Mouse (Mus musculus) intestine, embryonic 14.5 days (tissue): ENCODE measurements at regions not wholly inside any gene's neighbourhood (a gene's known extent, or its start where the extent isn't known, plus 50 kb on each side); places are given as distances from the start of the nearest gene placed in this dataset.

Source experiments
- ATAC-seq: fragments of 200-750 bp; cut with Nextera tagmentation; replicated peaks from 2 replicates; pipeline ENCODE4 v1.8.0; 2017; ENCODE audit warnings: low read depth, moderate number of reproducible peaks, moderate TSS enrichment, moderate library complexity; ENCODE audit not compliant: low FRiP score, low TSS enrichment
- DNase-seq: peaks from one replicate; pipeline ENCODE4 v3.0.0-alpha.2; 2018; ENCODE audit warnings: low spot score
- H3K27ac ChIP-seq: fragments of 300-500 bp; sonication (generic); 2 replicates; pipeline ENCODE4 v1.5.1; 2014; ENCODE audit warnings: low read depth, mild to moderate bottlenecking, control low read depth
- H3K27me3 ChIP-seq: fragments of 300-500 bp; sonication (generic); replicated peaks from 2 replicates; pipeline ENCODE4 v1.6.1; 2014; ENCODE audit warnings: low read length, control low read depth; ENCODE audit not compliant: control insufficient read depth, insufficient read depth
- H3K36me3 ChIP-seq: fragments of 300-500 bp; sonication (generic); 2 replicates; pipeline ENCODE4 v1.6.1; 2014; ENCODE audit warnings: low read length, control low read depth; ENCODE audit not compliant: control insufficient read depth, insufficient read depth
- H3K4me1 ChIP-seq: fragments of 300-500 bp; sonication (generic); replicated peaks from 2 replicates; pipeline ENCODE4 v1.6.1; 2014; ENCODE audit warnings: low read length, control low read depth, mixed read lengths; ENCODE audit not compliant: control insufficient read depth, insufficient read depth
- H3K4me2 ChIP-seq: fragments of 300-500 bp; sonication (generic); 2 replicates; pipeline ENCODE4 v1.6.1; 2014; ENCODE audit warnings: low read length
- H3K4me3 ChIP-seq: fragments of 300-500 bp; sonication (generic); 2 replicates; pipeline ENCODE4 v1.5.1; 2014; ENCODE audit warnings: low read depth, low read length, control low read depth, mixed read lengths
- H3K9ac ChIP-seq: fragments of 300-500 bp; sonication (generic); 2 replicates; pipeline ENCODE4 v1.6.1; 2014; ENCODE audit warnings: mild to moderate bottlenecking, low read length
- H3K9me3 ChIP-seq: fragments of 300-500 bp; sonication (generic); 2 replicates; pipeline ENCODE4 v1.6.1; 2016; ENCODE audit warnings: low read length, control low read depth; ENCODE audit not compliant: control insufficient read depth
- WGBS: fragments of 180-500 bp; shearing (Covaris S2); extraction: QIAGEN DNeasy Blood & Tissue Kit; methylation state at CpG from one replicate; pipeline ENCODE4 v1.1.7; 2014; 5-methylcytosine and 5-hydroxymethylcytosine counted together

DNA sequence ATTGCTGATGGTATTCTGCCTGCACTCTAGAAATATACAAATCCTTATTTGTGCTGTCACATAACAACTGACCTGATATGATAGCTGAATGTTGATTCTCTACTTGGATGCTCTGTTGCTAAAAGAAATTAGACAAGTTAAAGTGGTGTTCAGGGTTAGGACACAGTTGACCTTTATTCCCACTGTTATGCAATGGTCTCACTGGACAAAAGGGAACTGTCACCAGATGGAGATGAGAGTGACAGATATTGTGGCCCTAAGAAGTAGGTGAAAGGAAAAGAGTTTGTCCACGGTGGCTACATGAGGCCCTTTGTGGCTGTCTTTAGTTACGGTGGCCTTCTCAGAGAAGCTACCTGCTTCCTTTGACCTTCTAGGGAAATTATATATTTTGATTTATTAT lies 247.9 kb upstream of the Prdm1 start:
- H3K36me3 ChIP-seq, result no peaks in the 10 kb centered on the region
- no peak overlapping the region for H3K9ac ChIP-seq
- DNase-seq (no peak), ATAC-seq (no peak)
- no peaks in the 10 kb centered on the region for H3K4me1 ChIP-seq
- H3K4me3 ChIP-seq, result no peak overlapping the region
- no peak overlapping the region for H3K27ac ChIP-seq
- no peaks in the 10 kb centered on the region for H3K9me3 ChIP-seq
- whole genome bisulfite sequencing, result 87% methylated on average over 2 of the region's 2 CpGs
- no peaks in the 10 kb centered on the region for H3K27me3 ChIP-seq
- no peak overlapping the region for H3K4me2 ChIP-seq

DNA sequence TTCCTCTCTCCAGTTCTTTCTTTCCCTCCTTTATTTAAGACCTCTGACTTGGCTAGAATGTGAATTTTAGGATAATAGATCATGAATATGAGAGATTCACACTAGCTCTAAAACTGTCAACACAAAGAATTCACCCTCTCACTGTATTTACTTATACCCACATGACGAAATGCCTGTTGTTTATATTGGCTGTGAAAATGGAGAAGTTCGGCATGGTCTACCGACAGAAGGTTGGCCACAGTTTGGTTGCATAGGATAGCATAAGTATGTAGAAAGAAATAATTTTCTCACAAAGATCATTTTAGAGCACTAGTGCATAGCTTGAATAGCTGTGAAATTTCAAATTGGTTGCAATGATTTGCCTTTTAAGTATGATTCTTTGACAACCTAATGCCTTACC lies 237.2 kb upstream of the Prdm1 start:
- no peak overlapping the region for H3K9ac ChIP-seq
- H3K27ac ChIP-seq, result no peak overlapping the region
- H3K27me3 ChIP-seq, result no peaks in the 10 kb centered on the region
- H3K36me3 ChIP-seq, result no peaks in the 10 kb centered on the region
- no peak overlapping the region for H3K4me2 ChIP-seq
- no peak overlapping the region for H3K4me3 ChIP-seq
- ATAC-seq (no peak), DNase-seq (no peak)
- WGBS, result 36% methylated on average over 3 of the region's 3 CpGs
- no peaks in the 10 kb centered on the region for H3K4me1 ChIP-seq
- H3K9me3 ChIP-seq, result no peaks in the 10 kb centered on the region

DNA sequence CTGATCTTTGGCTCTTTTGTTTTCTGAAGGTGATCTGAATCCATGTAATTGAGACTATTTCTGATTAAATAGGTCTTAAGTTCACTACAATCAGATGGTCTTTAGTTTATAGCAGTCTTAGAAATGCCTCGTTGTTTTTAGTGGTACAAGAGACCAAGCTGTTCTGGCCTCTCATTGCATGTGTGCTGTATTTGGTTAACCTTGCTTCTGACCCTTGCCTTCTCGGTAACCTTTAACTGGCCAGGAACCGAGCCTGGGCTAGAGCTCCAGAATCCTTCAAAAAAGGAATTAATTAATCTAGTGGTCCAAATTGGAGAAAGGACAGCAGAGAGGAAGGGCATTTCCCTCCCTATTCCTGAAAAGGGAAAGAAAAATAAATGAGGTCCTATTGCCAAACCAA lies 234.8 kb upstream of the Prdm1 start:
- no peak overlapping the region for H3K9ac ChIP-seq
- DNase-seq, result no peak
- no peak overlapping the region for H3K4me2 ChIP-seq
- H3K36me3 ChIP-seq, result no peaks in the 10 kb centered on the region
- 18% methylated on average over 3 of the region's 3 CpGs for WGBS
- H3K9me3 ChIP-seq, result no peaks in the 10 kb centered on the region
- no peak overlapping the region for H3K4me3 ChIP-seq
- no peaks in the 10 kb centered on the region for H3K4me1 ChIP-seq
- no peak for ATAC-seq
- H3K27me3 ChIP-seq, result no peaks in the 10 kb centered on the region
- H3K27ac ChIP-seq, result no peak overlapping the region

DNA sequence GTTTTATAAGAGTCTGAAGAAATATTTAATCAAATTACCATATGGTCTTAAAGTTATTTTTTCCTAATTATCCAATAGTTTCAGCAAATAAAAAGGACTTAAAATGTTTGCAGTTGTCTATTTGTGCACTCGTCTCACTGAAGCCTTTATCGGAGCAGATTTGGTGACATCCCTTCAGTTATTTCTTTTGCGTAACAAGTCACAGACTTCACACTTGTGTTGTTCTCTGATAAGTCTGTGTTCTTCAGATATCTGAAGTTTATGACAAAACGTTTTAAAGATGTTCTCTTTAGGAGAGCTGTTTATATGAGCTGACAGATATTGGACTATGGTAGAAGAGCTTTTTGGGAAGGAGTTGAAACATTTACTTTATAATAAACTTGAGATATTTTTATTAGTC lies 233.8 kb upstream of the Prdm1 start:
- Histone ChIP-seq H3K27ac (no peak overlapping the region), H3K36me3 (no peaks in the 10 kb centered on the region), H3K4me3 (no peak overlapping the region), H3K9me3 (no peaks in the 10 kb centered on the region), H3K27me3 (no peaks in the 10 kb centered on the region), H3K4me1 (no peaks in the 10 kb centered on the region), H3K9ac (no peak overlapping the region), H3K4me2 (no peak overlapping the region)
- ATAC-seq, result no peak
- WGBS, result 62% methylated on average over 4 of the region's 4 CpGs
- DNase-seq, result no peak

DNA sequence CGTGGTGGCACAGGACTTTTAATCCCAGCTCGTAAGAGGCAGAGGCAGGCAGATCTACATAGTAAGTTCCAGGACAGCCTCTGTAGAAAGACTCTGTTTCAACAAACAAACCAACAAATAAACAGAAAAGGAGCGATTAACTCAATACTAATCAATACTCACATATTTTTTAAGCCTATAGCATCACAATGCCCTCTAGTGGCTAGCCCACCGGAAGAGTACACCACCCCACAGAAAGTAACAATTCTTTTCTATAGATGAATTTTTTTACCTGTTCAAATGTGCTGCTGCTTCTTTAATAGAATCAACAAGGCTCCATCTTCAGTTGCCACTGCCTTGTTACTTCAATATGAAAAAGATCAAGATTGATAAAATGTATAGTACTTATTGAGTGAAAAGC lies 233.0 kb upstream of the Prdm1 start:
- DNase-seq, result no peak
- no peak overlapping the region for H3K27ac ChIP-seq
- no peaks in the 10 kb centered on the region for H3K36me3 ChIP-seq
- H3K27me3 ChIP-seq, result no peaks in the 10 kb centered on the region
- no peak overlapping the region for H3K4me2 ChIP-seq
- no peaks in the 10 kb centered on the region for H3K4me1 ChIP-seq
- no peak overlapping the region for H3K9ac ChIP-seq
- no peak for ATAC-seq
- H3K9me3 ChIP-seq, result no peaks in the 10 kb centered on the region
- H3K4me3 ChIP-seq, result no peak overlapping the region
- WGBS, result 78% methylated on average over 4 of the region's 4 CpGs

DNA sequence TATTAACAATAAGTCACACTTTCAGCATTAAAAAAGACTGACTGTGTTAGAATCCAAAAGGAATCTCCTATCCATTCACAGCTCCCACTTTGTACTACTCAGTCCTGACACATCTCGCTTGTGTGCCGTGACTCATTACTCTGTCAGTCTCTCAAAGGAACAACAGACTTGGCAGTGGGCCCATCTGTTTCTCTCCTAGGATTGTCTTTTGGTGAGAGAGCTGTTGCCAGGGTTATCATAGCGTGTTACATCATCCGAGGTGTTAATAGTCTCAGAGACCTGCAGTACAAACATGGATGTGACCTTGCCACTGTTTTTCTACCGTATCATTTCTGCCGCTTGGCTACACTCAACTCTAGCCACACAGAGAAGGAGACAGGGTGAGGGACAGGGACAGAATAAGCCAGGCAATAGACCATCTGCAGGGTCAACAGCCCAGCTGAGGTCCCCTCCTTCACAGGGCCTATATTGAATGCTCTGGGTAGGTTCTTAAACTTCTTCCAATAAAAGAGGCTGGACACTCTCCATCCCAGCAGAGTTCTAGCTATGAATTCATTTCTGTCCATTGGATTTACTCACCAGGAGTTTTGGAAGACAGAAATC lies 227.2 kb upstream of the Prdm1 start:
- ATAC-seq, result no peak
- Histone ChIP-seq H3K4me3 (no peak overlapping the region), H3K27me3 (no peaks in the 10 kb centered on the region), H3K4me1 (no peaks in the 10 kb centered on the region), H3K36me3 (no peaks in the 10 kb centered on the region), H3K9me3 (no peaks in the 10 kb centered on the region), H3K4me2 (no peak overlapping the region), H3K9ac (no peak overlapping the region), H3K27ac (no peak overlapping the region)
- WGBS, result 76% methylated on average over 6 of the region's 6 CpGs
- no peak for DNase-seq

DNA sequence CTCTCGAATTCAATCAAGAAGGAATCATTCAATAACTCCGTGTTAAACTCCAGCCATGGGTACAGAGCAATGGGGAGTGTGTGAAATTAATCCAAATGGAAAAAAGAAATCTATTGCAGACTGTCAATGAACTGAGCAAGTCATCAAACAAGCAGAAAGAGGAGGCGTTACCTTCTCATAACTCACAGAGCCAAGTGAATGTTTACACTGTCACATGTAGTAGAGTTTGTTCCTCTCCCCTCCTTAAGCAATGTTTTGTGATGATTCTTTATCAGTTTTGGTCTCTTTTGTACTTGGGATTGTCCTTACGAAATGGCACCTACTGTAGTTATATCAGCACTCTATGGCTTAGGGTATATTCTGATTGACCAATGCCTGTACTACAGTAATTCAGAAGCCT lies 226.6 kb upstream of the Prdm1 start:
- Histone ChIP-seq H3K4me2 (no peak overlapping the region), H3K4me3 (no peak overlapping the region), H3K9me3 (no peaks in the 10 kb centered on the region), H3K9ac (no peak overlapping the region), H3K27ac (no peak overlapping the region), H3K36me3 (no peaks in the 10 kb centered on the region), H3K4me1 (no peaks in the 10 kb centered on the region), H3K27me3 (no peaks in the 10 kb centered on the region)
- no peak for DNase-seq
- ATAC-seq, result no peak
- 76% methylated on average over 4 of the region's 4 CpGs for WGBS

DNA sequence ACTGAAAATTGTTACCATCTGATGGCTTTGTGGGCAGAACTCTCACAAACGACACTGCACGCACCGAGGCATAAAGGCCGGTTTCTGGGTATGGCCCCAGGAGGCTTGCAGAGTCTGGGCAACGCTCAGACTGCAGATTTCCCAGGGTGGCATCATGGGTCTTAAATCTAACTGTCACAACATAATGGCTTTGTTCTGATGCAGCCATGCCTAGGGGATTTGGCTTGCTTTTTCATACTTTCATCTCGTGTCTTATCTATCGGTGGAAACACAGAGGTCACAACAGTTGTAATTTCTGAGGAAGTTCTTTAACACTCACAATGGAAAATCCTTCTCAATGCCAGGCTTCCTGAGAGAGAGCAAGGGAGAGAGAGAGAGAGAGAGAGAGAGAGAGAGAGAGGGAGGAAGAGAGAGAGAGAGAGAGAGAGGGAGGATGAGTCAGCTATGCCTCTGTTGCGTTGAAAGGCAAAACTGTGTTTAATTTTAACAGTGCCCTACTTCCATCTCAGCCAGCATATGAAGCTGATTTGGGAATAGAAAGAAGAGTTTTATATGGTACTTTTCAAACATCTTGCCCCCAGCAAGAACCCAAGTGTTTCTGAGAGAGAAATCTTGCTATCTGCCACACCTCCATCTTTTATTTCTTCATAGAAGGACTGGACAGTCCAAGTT lies 224.6 kb upstream of the Prdm1 start:
- no peaks in the 10 kb centered on the region for H3K4me1 ChIP-seq
- DNase-seq, result no peak
- H3K27me3 ChIP-seq, result no peaks in the 10 kb centered on the region
- H3K9ac ChIP-seq, result no peak overlapping the region
- WGBS, result 72% methylated on average over 8 of the region's 8 CpGs
- no peaks in the 10 kb centered on the region for H3K36me3 ChIP-seq
- H3K27ac ChIP-seq, result no peak overlapping the region
- no peak overlapping the region for H3K4me3 ChIP-seq
- no peaks in the 10 kb centered on the region for H3K9me3 ChIP-seq
- H3K4me2 ChIP-seq, result no peak overlapping the region
- no peak for ATAC-seq

DNA sequence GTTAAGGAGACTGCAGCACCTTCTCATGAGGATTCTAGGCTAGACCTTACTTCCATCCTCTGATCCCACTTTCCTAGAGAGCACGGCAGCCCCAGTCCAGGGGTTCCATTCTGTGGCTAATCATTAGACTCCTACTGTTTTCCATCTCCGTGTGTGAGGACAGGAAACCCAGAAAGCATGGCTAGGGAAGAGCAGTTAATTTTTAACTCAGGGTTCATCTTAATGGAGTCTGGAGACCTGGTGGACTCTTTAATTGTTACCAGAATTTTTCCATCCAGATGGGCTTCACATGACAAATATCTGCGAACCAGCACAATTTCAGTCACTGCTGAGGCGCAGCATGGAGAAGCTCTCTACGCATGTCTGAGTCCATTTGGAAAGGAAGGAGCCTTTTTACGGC lies 222.8 kb upstream of the Prdm1 start:
- Histone ChIP-seq H3K9me3 (no peaks in the 10 kb centered on the region), H3K4me3 (no peak overlapping the region), H3K4me1 (no peaks in the 10 kb centered on the region), H3K9ac (no peak overlapping the region), H3K36me3 (no peaks in the 10 kb centered on the region), H3K27me3 (no peaks in the 10 kb centered on the region), H3K27ac (no peak overlapping the region), H3K4me2 (no peak overlapping the region)
- 86% methylated on average over 6 of the region's 6 CpGs for WGBS
- no peak for ATAC-seq
- DNase-seq, result no peak
